Mouse (Mus musculus): ENCODE results near the gene Psmd13. TPM values are rescaled to one million over a fixed set of nuclear protein-coding genes. Genes with fewer than 3 reads are reported as not detected.

Gene Psmd13
- polyA plus RNA-seq, 1 experiment from 2014 or later = 348 TPM

- WGBS = 85% methylated on average over 10 of the region's 10 CpGs
- Histone ChIP-seq H3K36me3 (peaks cover 44% of the 10 kb centered on the region), H3K4me1 (no peaks in the 10 kb centered on the region; the same call in 1 of the 2 replicates), H3K27ac (replicated peaks) (no peak within 1 kb of the TSS), H3K9me3 (replicated peaks) (no peaks in the 10 kb centered on the region), H3K27me3 (ENCODE audit: low read depth, poor library complexity, severe bottlenecking) (no peaks in the 10 kb centered on the region), H3K4me3 (no peak within 1 kb of the TSS)
- no peak for DNase-seq (ENCODE audit: low spot score)
Measured at GRCm38 (mm10) chr7:140900220-140900619, 18.5 kb downstream of the Psmd13 start, which contains the start of gene Cox8b. Gene Cox8b, minus strand, starts transcription at chr7:140900446.

- H3K36me3 ChIP-seq = peaks cover 25% of the 10 kb centered on the region
- H3K27me3 ChIP-seq (ENCODE audit: low read depth, poor library complexity, severe bottlenecking) = no peaks in the 10 kb centered on the region
- no peak overlapping the region for H3K4me3 ChIP-seq
- no peaks in the 10 kb centered on the region; the same call in 1 of the 2 replicates for H3K4me1 ChIP-seq
- WGBS = 78% methylated on average over 15 of the region's 15 CpGs
- no peak for DNase-seq (ENCODE audit: low spot score)
- no peaks in the 10 kb centered on the region for H3K9me3 ChIP-seq (replicated peaks)
- no peak overlapping the region for H3K27ac ChIP-seq (replicated peaks)
Measured at GRCm38 (mm10) chr7:140902036-140902875, 20.5 kb downstream of the Psmd13 start.

DNA sequence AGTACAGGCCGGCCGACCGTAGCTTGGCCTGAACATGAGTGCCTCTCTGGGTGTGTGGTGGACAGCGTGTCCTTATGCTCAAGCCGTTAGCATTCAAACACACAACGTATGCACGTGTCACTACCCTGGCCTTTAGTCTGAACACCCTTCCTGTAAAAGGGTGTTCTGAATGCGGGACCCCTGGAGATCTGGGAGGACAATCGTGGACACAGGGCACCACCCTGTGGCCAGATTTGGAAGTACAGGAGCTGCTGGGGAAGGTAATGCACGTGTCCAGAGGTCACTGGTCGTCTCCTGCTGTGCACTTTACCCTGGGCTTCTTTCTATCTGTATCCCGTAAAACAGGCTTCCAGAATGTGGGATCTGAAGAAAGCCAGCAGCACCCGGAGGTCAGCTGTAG lies 21.4 kb downstream of the Psmd13 start:
- Histone ChIP-seq H3K36me3 (peaks cover 15% of the 10 kb centered on the region), H3K4me3 (no peak overlapping the region), H3K27ac (replicated peaks) (no peak overlapping the region), H3K9me3 (replicated peaks) (no peaks in the 10 kb centered on the region), H3K27me3 (ENCODE audit: low read depth, poor library complexity, severe bottlenecking) (no peaks in the 10 kb centered on the region), H3K4me1 (no peaks in the 10 kb centered on the region; the same call in none of the 2 replicates)
- peak; percentile 76 for DNase-seq (ENCODE audit: low spot score)
- 25% methylated on average over 13 of the region's 13 CpGs for WGBS

GRCm38 (mm10) chr7:140905642-140906081 lies 23.9 kb downstream of the Psmd13 start:
- WGBS = 95% methylated on average over 2 of the region's 2 CpGs
- H3K27me3 ChIP-seq (ENCODE audit: low read depth, poor library complexity, severe bottlenecking) = peaks cover 3% of the 10 kb centered on the region; the same call in 1 of the 2 replicates
- no peak for DNase-seq (ENCODE audit: low spot score)
- H3K4me1 ChIP-seq = peaks cover 11% of the 10 kb centered on the region
- no peak overlapping the region for H3K27ac ChIP-seq (replicated peaks)
- no peak overlapping the region for H3K4me3 ChIP-seq
- no peaks in the 10 kb centered on the region for H3K36me3 ChIP-seq
- no peaks in the 10 kb centered on the region for H3K9me3 ChIP-seq (replicated peaks)

GRCm38 (mm10) chr7:140907131-140907530 lies 25.4 kb downstream of the Psmd13 start:
- no peak overlapping the region for H3K4me3 ChIP-seq
- 91% methylated on average over 13 of the region's 13 CpGs for WGBS
- H3K27me3 ChIP-seq (ENCODE audit: low read depth, poor library complexity, severe bottlenecking) = peaks cover 3% of the 10 kb centered on the region; the same call in 1 of the 2 replicates
- no peak overlapping the region for H3K27ac ChIP-seq (replicated peaks)
- no peaks in the 10 kb centered on the region for H3K9me3 ChIP-seq (replicated peaks)
- peaks cover 11% of the 10 kb centered on the region for H3K4me1 ChIP-seq
- no peak for DNase-seq (ENCODE audit: low spot score)
- no peaks in the 10 kb centered on the region for H3K36me3 ChIP-seq

- no peak overlapping the region for H3K27ac ChIP-seq (replicated peaks)
- no peaks in the 10 kb centered on the region for H3K9me3 ChIP-seq (replicated peaks)
- WGBS = 83% methylated on average over 7 of the region's 7 CpGs
- no peak for DNase-seq (ENCODE audit: low spot score)
- no peaks in the 10 kb centered on the region for H3K36me3 ChIP-seq
- no peak overlapping the region for H3K4me3 ChIP-seq
- peaks cover 3% of the 10 kb centered on the region for H3K27me3 ChIP-seq (ENCODE audit: low read depth, poor library complexity, severe bottlenecking)
- peaks cover 11% of the 10 kb centered on the region for H3K4me1 ChIP-seq
Measured at GRCm38 (mm10) chr7:140907697-140908096, 25.9 kb downstream of the Psmd13 start.

DNA sequence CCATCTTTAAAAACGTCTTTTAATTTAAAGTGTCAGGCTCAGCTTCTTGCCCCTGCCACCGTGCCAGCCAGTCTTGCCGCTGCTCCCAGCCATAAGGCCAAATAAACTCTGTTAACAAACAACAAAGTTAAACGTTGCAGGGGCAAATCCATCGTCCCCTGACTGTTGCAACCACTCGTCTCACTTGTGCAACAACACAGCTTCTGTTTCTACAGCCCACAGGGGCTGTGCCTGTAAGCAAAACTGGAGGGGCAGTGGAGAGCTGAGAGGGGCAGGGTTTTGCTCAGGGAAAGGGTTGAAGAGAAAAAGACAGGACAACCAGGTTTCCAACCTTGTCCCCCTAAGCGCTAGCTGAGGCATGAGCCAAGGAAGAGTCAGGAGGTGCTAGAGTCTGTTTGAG lies 26.4 kb downstream of the Psmd13 start:
- Histone ChIP-seq H3K36me3 (no peaks in the 10 kb centered on the region), H3K27me3 (ENCODE audit: low read depth, poor library complexity, severe bottlenecking) (peaks cover 3% of the 10 kb centered on the region), H3K27ac (replicated peaks) (no peak overlapping the region), H3K4me3 (no peak overlapping the region), H3K9me3 (replicated peaks) (no peaks in the 10 kb centered on the region), H3K4me1 (peaks cover 11% of the 10 kb centered on the region)
- 54% methylated on average over 7 of the region's 7 CpGs for WGBS
- no peak for DNase-seq (ENCODE audit: low spot score)

- Histone ChIP-seq H3K4me1 (peaks cover 11% of the 10 kb centered on the region), H3K27ac (replicated peaks) (peak overlapping the region; percentile 59; the same call in 1 of the 2 replicates), H3K4me3 (peak overlapping the region; percentile 56), H3K9me3 (replicated peaks) (no peaks in the 10 kb centered on the region), H3K36me3 (no peaks in the 10 kb centered on the region), H3K27me3 (ENCODE audit: low read depth, poor library complexity, severe bottlenecking) (peaks cover 3% of the 10 kb centered on the region)
- 2% methylated on average over 19 of the region's 19 CpGs for WGBS
- DNase-seq (ENCODE audit: low spot score) = peak; percentile 83
Measured at GRCm38 (mm10) chr7:140908634-140909107, 26.9 kb downstream of the Psmd13 start.

GRCm38 (mm10) chr7:140912293-140912692 lies 30.5 kb downstream of the Psmd13 start:
- Histone ChIP-seq H3K36me3 (no peaks in the 10 kb centered on the region), H3K27ac (replicated peaks) (no peak overlapping the region), H3K27me3 (ENCODE audit: low read depth, poor library complexity, severe bottlenecking) (peaks cover 3% of the 10 kb centered on the region), H3K4me1 (peaks cover 11% of the 10 kb centered on the region), H3K9me3 (replicated peaks) (no peaks in the 10 kb centered on the region), H3K4me3 (no peak overlapping the region)
- no peak for DNase-seq (ENCODE audit: low spot score)
- WGBS = 74% methylated on average over 3 of the region's 3 CpGs

DNA sequence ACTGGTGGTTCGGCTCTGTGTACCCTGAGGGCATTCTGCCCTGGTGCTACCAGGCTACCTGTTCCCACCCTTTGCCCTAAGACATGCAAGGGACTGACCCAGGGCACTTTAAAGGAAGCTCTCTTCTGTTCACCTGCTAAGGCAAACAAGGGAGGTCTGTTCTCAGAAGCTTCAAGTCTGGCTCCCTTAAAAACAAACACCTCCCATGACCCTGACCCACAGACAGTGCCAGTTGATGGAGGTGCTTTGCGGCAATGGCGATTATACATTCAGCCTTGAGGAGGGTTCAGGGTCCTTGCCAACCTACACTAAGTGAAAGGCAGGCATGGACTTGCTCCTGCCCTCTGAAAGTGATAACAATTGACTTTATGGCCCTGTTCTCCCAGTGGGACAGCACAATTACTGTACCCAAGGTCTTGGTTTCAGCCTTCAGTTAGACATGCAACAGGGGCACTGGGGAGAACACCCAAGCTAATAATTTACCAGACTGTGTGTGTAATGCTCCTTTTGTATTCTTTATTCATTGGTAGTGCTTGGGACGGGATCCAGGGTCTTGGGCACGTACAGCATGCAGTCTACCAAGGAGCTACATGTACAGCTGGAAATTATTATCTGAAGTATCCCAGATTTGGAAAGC lies 31.2 kb downstream of the Psmd13 start:
- Histone ChIP-seq H3K4me1 (peaks cover 11% of the 10 kb centered on the region), H3K36me3 (no peaks in the 10 kb centered on the region), H3K27me3 (ENCODE audit: low read depth, poor library complexity, severe bottlenecking) (peaks cover 10% of the 10 kb centered on the region), H3K27ac (replicated peaks) (no peak overlapping the region), H3K4me3 (no peak overlapping the region), H3K9me3 (replicated peaks) (no peaks in the 10 kb centered on the region)
- no peak for DNase-seq (ENCODE audit: low spot score)
- 83% methylated on average over 5 of the region's 5 CpGs for whole genome bisulfite sequencing

- no peak for DNase-seq (ENCODE audit: low spot score)
- no peaks in the 10 kb centered on the region for H3K9me3 ChIP-seq (replicated peaks)
- peaks cover 20% of the 10 kb centered on the region for H3K27me3 ChIP-seq (ENCODE audit: low read depth, poor library complexity, severe bottlenecking)
- H3K27ac ChIP-seq (replicated peaks) = no peak overlapping the region
- H3K36me3 ChIP-seq = no peaks in the 10 kb centered on the region
- no peak overlapping the region for H3K4me3 ChIP-seq
- H3K4me1 ChIP-seq = peaks cover 3% of the 10 kb centered on the region; the same call in 1 of the 2 replicates
- 90% methylated on average over 8 of the region's 8 CpGs for WGBS
Measured at GRCm38 (mm10) chr7:140914031-140914690, 32.4 kb downstream of the Psmd13 start.

- Histone ChIP-seq H3K27me3 (ENCODE audit: low read depth, poor library complexity, severe bottlenecking) (peaks cover 74% of the 10 kb centered on the region), H3K4me1 (peaks cover 21% of the 10 kb centered on the region), H3K36me3 (no peaks in the 10 kb centered on the region), H3K27ac (replicated peaks) (no peak overlapping the region), H3K9me3 (replicated peaks) (no peaks in the 10 kb centered on the region), H3K4me3 (no peak overlapping the region)
- DNase-seq (ENCODE audit: low spot score) = no peak
- WGBS = 83% methylated on average over 4 of the region's 4 CpGs
Measured at GRCm38 (mm10) chr7:140919911-140920310, 38.1 kb downstream of the Psmd13 start.
